Mouse (Mus musculus) hindbrain, postnatal 0 days (tissue): ENCODE data around the gene Taf6l. TPM values are rescaled to one million over a fixed set of nuclear protein-coding genes. Genes with fewer than 3 reads are reported as not detected.
A peak's percentile ranks its signal among the peaks of the same experiment; 100 is the strongest.

Source experiments
- ATAC-seq: fragments of 200-750 bp; cut with Nextera tagmentation; 2 replicates; pipeline ENCODE4 v1.8.0; 2017; ENCODE audit warnings: mild to moderate bottlenecking, moderate TSS enrichment, moderate library complexity
- DNase-seq: peaks from one replicate; pipeline ENCODE4 v3.0.0-alpha.2; 2015; ENCODE audit warnings: low spot score
- H3K27ac ChIP-seq: fragments of 300-500 bp; sonication (generic); 2 replicates; pipeline ENCODE4 v1.5.1; 2014; ENCODE audit warnings: mild to moderate bottlenecking
- H3K27me3 ChIP-seq: fragments of 300-500 bp; sonication (generic); 2 replicates; pipeline ENCODE4 v1.6.1; 2014; ENCODE audit warnings: low read length, mixed read lengths; ENCODE audit not compliant: insufficient read depth
- H3K36me3 ChIP-seq: fragments of 300-500 bp; sonication (generic); 2 replicates; pipeline ENCODE4 v1.6.1; 2014; ENCODE audit warnings: low read length, mixed read lengths; ENCODE audit not compliant: insufficient read depth
- H3K4me1 ChIP-seq: fragments of 300-500 bp; sonication (generic); 2 replicates; pipeline ENCODE4 v1.6.1; 2014; ENCODE audit warnings: antibody characterized with exemption, low read length, mixed read lengths; ENCODE audit not compliant: insufficient read depth
- H3K4me2 ChIP-seq: fragments of 300-500 bp; sonication (generic); 2 replicates; pipeline ENCODE4 v1.6.1; 2014; ENCODE audit warnings: low read depth, mild to moderate bottlenecking, low read length, moderate library complexity, mixed read lengths
- H3K4me3 ChIP-seq: fragments of 300-500 bp; sonication (generic); 2 replicates; pipeline ENCODE4 v1.5.1; 2014; ENCODE audit warnings: low read length
- H3K9ac ChIP-seq: fragments of 300-500 bp; sonication (generic); replicated peaks from 2 replicates; pipeline ENCODE4 v1.6.1; 2014; ENCODE audit warnings: mild to moderate bottlenecking, low read length, moderate library complexity, mixed read lengths
- H3K9me3 ChIP-seq: fragments of 300-500 bp; sonication (generic); 2 replicates; pipeline ENCODE4 v1.6.1; 2016; ENCODE audit warnings: low read length, mixed read lengths
- CTCF ChIP-seq: IDR thresholded peaks from 2 replicates; pipeline ENCODE4 v1.5.1; 2016; ENCODE audit warnings: antibody characterized with exemption, control low read depth, low read depth
- WGBS: fragments of 180-500 bp; shearing (Covaris S2); extraction: QIAGEN DNeasy Blood & Tissue Kit; methylation state at CpG from one replicate; pipeline ENCODE4 v1.1.7; 2014; 5-methylcytosine and 5-hydroxymethylcytosine counted together
- polyA plus RNA-seq: library from polyadenylated mRNA; unstranded; fragments of >200 nt; fragmentation: Nextera tagmentation; extraction: Ambion mirVana; gene quantifications from 2 replicates; pipeline ENCODE4 v1.2.1, GENCODE M21; 2015
- total RNA-seq: library from RNA; depleted of rRNA; stranded (reverse); fragments of >200 nt; gene quantifications from 2 replicates; pipeline ENCODE4 v1.2.3, GENCODE M21; 2014; rRNA removed

Gene Taf6l
- total RNA-seq (30.1 and 38.9 TPM in 2 replicates), polyA plus RNA-seq (23.3 and 25.9 TPM in 2 replicates)

DNA sequence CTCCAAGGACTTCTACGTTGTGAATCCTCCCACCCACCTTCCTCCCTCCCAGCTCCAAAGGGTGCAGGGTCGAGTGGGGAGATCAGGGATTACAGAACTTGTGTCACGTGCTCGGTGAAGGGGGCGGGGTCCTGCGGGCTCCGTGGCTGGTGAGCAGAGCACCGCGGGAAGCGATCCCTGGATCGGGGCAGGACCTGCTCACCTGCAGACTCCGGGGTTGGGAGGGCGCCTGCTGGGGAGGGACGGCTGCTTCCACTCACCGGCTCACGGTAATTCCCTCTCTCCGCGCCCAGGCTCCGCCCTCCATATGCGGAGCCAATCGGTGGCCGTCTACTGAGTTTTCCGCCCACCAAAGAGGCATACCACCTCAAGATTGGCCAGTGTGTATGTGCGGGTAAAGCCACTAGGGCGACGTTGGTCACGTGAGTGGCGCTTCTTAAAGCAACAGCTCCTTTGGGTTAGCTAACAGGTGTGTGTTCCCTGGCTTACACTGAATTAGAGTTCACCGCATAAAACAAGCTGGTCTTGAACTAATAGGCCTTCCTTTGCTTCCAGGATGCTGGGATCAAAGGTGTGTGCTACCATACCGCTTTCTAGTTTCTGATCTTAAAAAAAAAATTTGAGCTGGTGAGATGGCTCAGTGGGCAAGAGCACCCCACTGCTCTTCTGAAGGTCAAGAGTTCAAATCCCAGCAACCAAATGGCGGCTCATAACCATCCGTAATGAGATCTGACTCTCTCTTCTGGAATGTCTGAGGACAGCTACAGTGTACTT is at the start of gene Taf6l:
Gene Taf6l, minus strand, starts transcription at position 410 of the 774 bp plus-strand sequence.
- Histone ChIP-seq H3K4me3 (peak within 1 kb of the TSS; percentile 57), H3K4me1 (no peaks in the 10 kb centered on the region), H3K27me3 (no peaks in the 10 kb centered on the region), H3K4me2 (peak within 1 kb of the TSS; percentile 61), H3K27ac (peak within 1 kb of the TSS; percentile 64; the same call in 1 of the 2 replicates), H3K36me3 (peaks cover 17% of the 10 kb centered on the region; the same call in 1 of the 2 replicates), H3K9me3 (no peaks in the 10 kb centered on the region), H3K9ac (peak within 1 kb of the TSS; percentile 55)
- DNase-seq (peak; percentile 97), ATAC-seq (peak; percentile 100)
- peak; percentile 63 for TF ChIP-seq CTCF
- WGBS: under 1% methylated on average over 32 of the region's 32 CpGs

DNA sequence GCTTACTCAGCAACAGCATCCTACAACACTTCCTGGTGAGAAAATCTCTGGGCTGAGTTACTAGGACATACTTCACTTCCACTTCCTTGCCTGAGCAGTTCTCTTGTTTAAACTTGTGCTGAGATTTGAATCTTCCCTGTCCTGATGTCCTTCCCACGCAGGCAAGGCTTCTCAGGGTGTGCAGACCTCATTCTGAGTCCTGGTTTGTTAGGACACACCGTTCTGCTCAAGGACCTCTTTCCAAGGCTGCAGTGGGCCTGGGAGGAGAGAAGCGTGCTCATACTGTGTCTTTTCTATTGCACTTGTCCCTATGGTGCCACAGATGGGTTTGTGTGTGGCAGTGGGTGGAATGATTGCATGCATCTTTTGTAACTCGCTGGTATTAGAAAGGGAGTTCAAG is 46.8 kb upstream of the Taf6l start:
- DNase-seq (no peak), ATAC-seq (no peak)
- no peaks in the 10 kb centered on the region for H3K4me1 ChIP-seq
- no peak overlapping the region for H3K27ac ChIP-seq
- WGBS: 87% methylated on average over 4 of the region's 4 CpGs
- H3K9ac ChIP-seq: no peak overlapping the region
- H3K4me2 ChIP-seq: no peak overlapping the region
- no peaks in the 10 kb centered on the region for H3K27me3 ChIP-seq
- no peak overlapping the region for H3K4me3 ChIP-seq
- H3K9me3 ChIP-seq: no peaks in the 10 kb centered on the region
- H3K36me3 ChIP-seq: peaks cover 64% of the 10 kb centered on the region
- no peak for TF ChIP-seq CTCF

DNA sequence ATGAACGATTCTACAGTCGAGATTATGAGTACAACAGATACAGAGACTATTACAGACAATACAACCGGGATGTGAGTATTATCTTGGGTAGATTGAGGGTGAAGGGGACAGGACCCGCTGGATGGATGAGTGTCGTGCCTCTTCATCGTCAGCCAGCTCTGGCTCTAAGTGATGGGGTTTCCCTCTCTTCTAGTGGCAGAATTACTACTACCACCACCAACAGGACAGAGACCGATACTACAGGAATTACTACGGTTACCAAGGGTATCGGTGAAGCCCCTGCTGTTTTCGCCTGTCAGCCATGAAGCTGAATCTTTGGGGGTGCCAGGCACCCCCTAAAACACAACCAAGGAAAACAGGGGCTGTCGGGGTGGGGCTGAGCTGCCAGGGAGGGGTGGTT is 45.0 kb upstream of the Taf6l start:
- peaks cover 76% of the 10 kb centered on the region for H3K36me3 ChIP-seq
- H3K9ac ChIP-seq: no peak overlapping the region
- H3K27me3 ChIP-seq: no peaks in the 10 kb centered on the region
- ATAC-seq (peak; percentile 65), DNase-seq (peak; percentile 56)
- no peaks in the 10 kb centered on the region for H3K4me1 ChIP-seq
- peak; percentile 43 for TF ChIP-seq CTCF
- WGBS: 72% methylated on average over 11 of the region's 11 CpGs
- no peaks in the 10 kb centered on the region for H3K9me3 ChIP-seq
- peak overlapping the region; percentile 15; the same call in 1 of the 2 replicates for H3K27ac ChIP-seq
- H3K4me2 ChIP-seq: no peak overlapping the region
- H3K4me3 ChIP-seq: no peak overlapping the region

DNA sequence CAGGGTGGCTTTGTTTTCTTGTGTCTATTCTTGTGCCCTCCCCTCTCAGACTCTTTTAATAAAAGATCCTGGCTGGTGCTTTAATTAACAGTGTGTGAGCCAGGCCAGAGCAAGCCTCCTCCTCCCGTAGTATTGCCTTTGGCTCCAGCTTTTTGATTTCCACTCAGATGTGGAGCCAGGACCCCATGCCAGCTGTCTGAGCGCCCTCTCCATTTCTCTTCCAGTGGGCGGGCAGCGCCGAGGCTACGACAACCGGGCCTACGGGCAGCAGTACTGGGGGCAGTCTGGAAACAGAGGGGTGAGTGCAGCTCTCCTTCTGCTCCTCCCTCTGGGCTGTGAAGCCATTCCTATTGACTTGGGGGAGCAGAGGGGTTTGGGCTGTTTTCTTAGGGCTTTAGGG is 44.4 kb upstream of the Taf6l start:
- Histone ChIP-seq H3K27me3 (no peaks in the 10 kb centered on the region), H3K9me3 (no peaks in the 10 kb centered on the region), H3K4me1 (no peaks in the 10 kb centered on the region), H3K4me2 (no peak overlapping the region), H3K27ac (peak overlapping the region; percentile 15; the same call in 1 of the 2 replicates), H3K36me3 (peaks cover 81% of the 10 kb centered on the region), H3K9ac (no peak overlapping the region), H3K4me3 (no peak overlapping the region)
- peak; percentile 22 for DNase-seq
- WGBS: 77% methylated on average over 8 of the region's 8 CpGs
- no peak for TF ChIP-seq CTCF
- ATAC-seq: peak; percentile 42

DNA sequence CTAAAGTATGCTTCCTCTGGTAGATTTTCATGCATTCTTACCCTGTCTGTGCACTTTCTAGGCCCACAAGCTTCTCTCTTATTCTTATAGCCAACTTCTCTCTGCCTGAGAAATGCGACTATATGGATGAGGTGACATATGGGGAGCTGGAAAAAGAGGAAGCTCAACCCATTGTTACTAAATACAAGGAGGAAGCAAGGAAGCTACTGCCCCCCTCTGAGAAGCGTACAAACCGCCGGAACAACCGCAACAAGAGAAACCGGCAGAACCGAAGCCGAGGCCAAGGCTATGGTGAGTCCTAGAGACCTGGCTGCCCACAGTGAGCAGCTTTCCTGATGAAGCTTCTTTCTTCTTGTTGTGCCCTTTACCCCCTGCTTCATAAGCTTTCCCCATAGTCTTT is 43.4 kb upstream of the Taf6l start, which contains the start of gene AC129217.1:
Gene AC129217.1, plus strand, starts transcription at position 114 of the 400 bp plus-strand sequence.
- DNase-seq (no peak), ATAC-seq (no peak)
- no peak within 1 kb of the TSS for H3K27ac ChIP-seq
- H3K4me1 ChIP-seq: no peaks in the 10 kb centered on the region
- no peak for TF ChIP-seq CTCF
- WGBS: 87% methylated on average over 8 of the region's 8 CpGs
- H3K36me3 ChIP-seq: peaks cover 83% of the 10 kb centered on the region
- H3K9me3 ChIP-seq: no peaks in the 10 kb centered on the region
- H3K27me3 ChIP-seq: no peaks in the 10 kb centered on the region
- no peak within 1 kb of the TSS for H3K4me2 ChIP-seq
- no peak within 1 kb of the TSS for H3K9ac ChIP-seq
- H3K4me3 ChIP-seq: no peak within 1 kb of the TSS

DNA sequence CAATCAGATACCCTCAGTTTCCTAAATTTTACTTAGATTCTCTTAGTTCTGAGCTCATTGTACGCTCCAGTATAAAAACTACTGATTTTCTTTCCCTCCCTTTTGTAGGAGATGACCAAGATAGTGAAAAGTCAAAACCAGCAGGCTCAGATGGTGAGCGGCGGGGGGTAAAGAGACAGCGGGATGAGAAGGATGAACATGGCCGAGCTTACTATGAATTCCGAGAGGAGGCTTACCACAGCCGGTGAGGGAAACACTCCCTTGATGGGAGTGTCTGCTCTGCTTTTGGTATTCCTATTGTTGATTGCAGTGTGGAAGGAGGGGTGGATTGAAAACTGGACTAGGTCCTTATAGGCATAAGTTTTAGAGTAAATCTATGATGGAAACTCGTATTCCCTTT is 36.5 kb upstream of the Taf6l start:
- H3K9me3 ChIP-seq: no peaks in the 10 kb centered on the region
- WGBS: 50% methylated on average over 8 of the region's 8 CpGs
- H3K36me3 ChIP-seq: peaks cover 34% of the 10 kb centered on the region
- ATAC-seq (no peak), DNase-seq (peak; percentile 12)
- no peaks in the 10 kb centered on the region for H3K27me3 ChIP-seq
- H3K4me3 ChIP-seq: peak overlapping the region; percentile 96
- peaks cover 20% of the 10 kb centered on the region for H3K4me1 ChIP-seq
- peak overlapping the region; percentile 95 for H3K4me2 ChIP-seq
- peak overlapping the region; percentile 42; the same call in 1 of the 2 replicates for H3K9ac ChIP-seq
- no peak for TF ChIP-seq CTCF
- no peak overlapping the region for H3K27ac ChIP-seq

DNA sequence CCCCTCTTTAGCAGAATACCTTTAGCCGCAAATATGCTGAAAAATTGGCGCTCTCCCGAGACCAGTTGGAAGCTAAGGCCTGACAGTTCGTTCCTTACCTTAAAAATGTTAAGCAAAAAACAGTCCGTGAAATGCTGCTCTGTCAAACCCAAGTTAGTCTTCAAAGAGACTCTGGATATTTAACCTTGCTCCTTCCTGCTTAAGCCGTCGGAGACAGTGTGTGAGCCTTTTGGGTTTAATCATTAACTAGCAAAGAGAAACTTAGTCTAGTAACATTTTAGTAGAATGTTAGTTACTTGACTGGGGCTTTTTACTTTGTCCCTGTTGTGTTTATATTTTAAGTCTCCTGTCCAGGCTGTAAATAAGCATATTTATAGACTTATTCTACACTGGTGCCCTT is 34.9 kb upstream of the Taf6l start:
- Histone ChIP-seq H3K4me1 (peaks cover 25% of the 10 kb centered on the region), H3K27ac (peak overlapping the region; percentile 99; the same call in 1 of the 2 replicates), H3K9ac (peak overlapping the region; percentile 98), H3K27me3 (no peaks in the 10 kb centered on the region), H3K4me2 (peak overlapping the region; percentile 95), H3K4me3 (peak overlapping the region; percentile 96), H3K9me3 (no peaks in the 10 kb centered on the region), H3K36me3 (peaks cover 24% of the 10 kb centered on the region)
- TF ChIP-seq CTCF: no peak
- no peak for ATAC-seq
- WGBS: under 1% methylated on average over 7 of the region's 7 CpGs
- DNase-seq: no peak
